Mouse (Mus musculus) olfactory bulb, adult 2 months (tissue): ENCODE measurements around the gene Wfdc2. TPM values are rescaled to one million over a fixed set of nuclear protein-coding genes. Genes with fewer than 3 reads are reported as not detected.
"Not testable (repeated sequence)": the region's sequence is repeated elsewhere in the genome, so short reads cannot be mapped to it uniquely, and the experiment has no call there.

Source experiments
- H3K27ac ChIP-seq: fragments of 200-500 bp; 2 replicates; pipeline ENCODE4 v1.5.1; 2012; ENCODE audit warnings: low read depth, low read length; ENCODE audit not compliant: insufficient read depth
- H3K4me1 ChIP-seq: fragments of 200-500 bp; 2 replicates; pipeline ENCODE4 v1.6.1; 2012; ENCODE audit warnings: low read length; ENCODE audit not compliant: control insufficient read depth, insufficient read depth
- H3K4me3 ChIP-seq: fragments of 200-500 bp; 2 replicates; pipeline ENCODE4 v1.5.1; 2012; ENCODE audit warnings: mild to moderate bottlenecking, low read depth, low read length, moderate library complexity; ENCODE audit not compliant: insufficient read depth
- CTCF ChIP-seq: fragments of 200-500 bp; IDR thresholded peaks from 2 replicates; pipeline ENCODE4 v1.5.1; 2012; ENCODE audit warnings: low read depth, mild to moderate bottlenecking, low read length, moderate library complexity; ENCODE audit not compliant: insufficient read depth
- POLR2A ChIP-seq: fragments of 200-500 bp; IDR thresholded peaks from 2 replicates; pipeline ENCODE4 v1.6.1; 2012; ENCODE audit warnings: mild to moderate bottlenecking, low read depth, low read length, moderate library complexity; ENCODE audit not compliant: insufficient read depth
- WGBS: fragments of 180-500 bp; shearing (Covaris S2); methylation state at CpG from one replicate; pipeline ENCODE4 v1.1.7; 2018; 5-methylcytosine and 5-hydroxymethylcytosine counted together
- polyA plus RNA-seq: library from polyadenylated mRNA; stranded (reverse); fragments of >200 nt; gene quantifications from 2 replicates; pipeline ENCODE4 v1.2.4, GENCODE M21; 2012; ENCODE audit warnings: low replicate concordance; ENCODE audit not compliant: missing spikeins, insufficient read depth, insufficient read length

The Wfdc2 gene
- polyA plus RNA-seq, 1 experiment: not detected

- H3K4me3 ChIP-seq: no peak overlapping the region
- TF ChIP-seq CTCF (no peak), POLR2A (no peak)
- no peak overlapping the region for H3K27ac ChIP-seq
- 74% methylated on average over 16 of the region's 16 CpGs for WGBS
- peaks cover 6% of the 10 kb centered on the region for H3K4me1 ChIP-seq
These were observed 3.1 kb upstream of the Wfdc2 start for GRCm38 (mm10) chr2:164558991-164559645.

GRCm38 (mm10) chr2:164560106-164560505, 2.1 kb upstream of the Wfdc2 start:
- Histone ChIP-seq H3K4me1 (peaks cover 6% of the 10 kb centered on the region), H3K27ac (no peak overlapping the region), H3K4me3 (no peak overlapping the region)
- no peak for TF ChIP-seq CTCF
- no peak for TF ChIP-seq POLR2A
- WGBS: 88% methylated on average over 8 of the region's 8 CpGs

GRCm38 (mm10) chr2:164563339-164564038, 1.3 kb downstream of the Wfdc2 start:
- TF ChIP-seq POLR2A (no peak), CTCF (peak; percentile 34; the same call in 1 of the 2 replicates)
- Histone ChIP-seq H3K4me3 (peak overlapping the region; percentile 27), H3K27ac (no peak overlapping the region), H3K4me1 (peaks cover 6% of the 10 kb centered on the region)
- WGBS: under 1% methylated on average over 32 of the region's 32 CpGs

- Histone ChIP-seq H3K27ac (no peak overlapping the region), H3K4me1 (peaks cover 6% of the 10 kb centered on the region), H3K4me3 (no peak overlapping the region)
- 69% methylated on average over 5 of the region's 5 CpGs for WGBS
- TF ChIP-seq CTCF: no peak
- no peak for TF ChIP-seq POLR2A
These were observed 2.1 kb downstream of the Wfdc2 start for GRCm38 (mm10) chr2:164564346-164564745.

- H3K27ac ChIP-seq: no peak overlapping the region
- WGBS: 78% methylated on average over 2 of the region's 2 CpGs
- H3K4me3 ChIP-seq: no peak overlapping the region
- TF ChIP-seq CTCF (no peak), POLR2A (no peak)
- H3K4me1 ChIP-seq: peaks cover 6% of the 10 kb centered on the region
These were observed 4.8 kb downstream of the Wfdc2 start for GRCm38 (mm10) chr2:164566997-164567396.

GRCm38 (mm10) chr2:164567460-164567859, 5.2 kb downstream of the Wfdc2 start:
- peaks cover 6% of the 10 kb centered on the region for H3K4me1 ChIP-seq
- no peak overlapping the region for H3K4me3 ChIP-seq
- H3K27ac ChIP-seq: no peak overlapping the region
- WGBS: 74% methylated on average over 5 of the region's 5 CpGs
- TF ChIP-seq CTCF (no peak), POLR2A (no peak)

- H3K27ac ChIP-seq, H3K4me1 ChIP-seq, H3K4me3 ChIP-seq: not testable (repeated sequence)
- WGBS: 91% methylated on average over 6 of the region's 6 CpGs
These were observed 11.1 kb downstream of the Wfdc2 start, which contains the start of gene Spint3 for GRCm38 (mm10) chr2:164573359-164573758. Gene Spint3, minus strand, starts transcription at chr2:164573459.

- WGBS: 42% methylated on average over 13 of the region's 13 CpGs
- not testable (repeated sequence) for H3K4me3 ChIP-seq, H3K27ac ChIP-seq, H3K4me1 ChIP-seq
These were observed 23.0 kb downstream of the Wfdc2 start, which contains the start of gene Wfdc6a for GRCm38 (mm10) chr2:164585025-164585725. Gene Wfdc6a, minus strand, starts transcription at chr2:164585447.

- WGBS: 4% methylated on average over 4 of the region's 4 CpGs
- Histone ChIP-seq H3K27ac (no peak overlapping the region), H3K4me1 (no peaks in the 10 kb centered on the region), H3K4me3 (no peak overlapping the region)
- no peak for TF ChIP-seq CTCF
- TF ChIP-seq POLR2A: no peak
These were observed 29.8 kb downstream of the Wfdc2 start for GRCm38 (mm10) chr2:164592014-164592413.
